Mouse (Mus musculus) heart, postnatal 0 days (tissue): ENCODE data around the gene Usp7.

ENCODE experiments used
- CTCF ChIP-seq: IDR thresholded peaks from 2 replicates; pipeline ENCODE4 v1.5.1; 2016; ENCODE audit warnings: antibody characterized with exemption, control low read depth, low read depth
- EP300 ChIP-seq: IDR thresholded peaks from 2 replicates; pipeline ENCODE4 v1.6.1; 2016; ENCODE audit warnings: antibody characterized with exemption, low read depth

DNA sequence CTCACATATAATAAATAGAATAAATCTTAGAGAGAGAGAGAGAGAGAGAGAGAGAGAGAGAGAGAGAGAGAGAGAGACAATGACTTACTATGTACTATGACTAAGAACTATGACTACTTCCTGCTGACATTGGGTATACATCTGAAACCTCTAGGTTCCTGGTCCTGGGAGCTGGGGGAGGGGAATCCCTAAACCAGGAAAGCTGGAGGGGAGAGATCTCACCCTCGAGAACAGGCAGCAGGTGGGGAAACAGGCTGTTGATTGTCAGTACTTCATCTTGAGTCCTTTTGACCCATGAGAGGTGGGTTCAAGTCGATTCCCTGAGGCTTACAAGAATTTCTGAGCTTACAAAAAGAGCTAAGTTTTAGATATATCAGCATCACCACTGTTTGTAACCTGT lies 14.9 kb downstream of the Usp7 start:
- TF ChIP-seq EP300: no peak
- no peak for TF ChIP-seq CTCF
